Mouse (Mus musculus) liver, embryonic 16.5 days (tissue): ENCODE measurements around the gene Ceacam15. TPM values are rescaled to one million over a fixed set of nuclear protein-coding genes. Genes with fewer than 3 reads are reported as not detected.
A peak's percentile ranks its signal among the peaks of the same experiment; 100 is the strongest.
"Not testable (repeated sequence)": the region's sequence is repeated elsewhere in the genome, so short reads cannot be mapped to it uniquely, and the experiment has no call there.

Experiments used
- ATAC-seq: fragments of 200-750 bp; cut with Nextera tagmentation; 2 replicates; pipeline ENCODE4 v1.8.0; 2017; ENCODE audit warnings: low read depth, mild to moderate bottlenecking, moderate number of reproducible peaks, moderate library complexity
- H3K27ac ChIP-seq: fragments of 300-500 bp; sonication (generic); 2 replicates; pipeline ENCODE4 v1.5.1; 2014; ENCODE audit warnings: mild to moderate bottlenecking, low read length
- H3K27me3 ChIP-seq: fragments of 300-500 bp; sonication (generic); 2 replicates; pipeline ENCODE4 v1.6.1; 2014; ENCODE audit warnings: low read depth, low read length, mixed read lengths; ENCODE audit not compliant: control insufficient read depth, insufficient read depth
- H3K36me3 ChIP-seq: fragments of 300-500 bp; sonication (generic); 2 replicates; pipeline ENCODE4 v1.6.1; 2014; ENCODE audit warnings: mild to moderate bottlenecking; ENCODE audit not compliant: control insufficient read depth, insufficient read depth
- H3K4me1 ChIP-seq: fragments of 300-500 bp; sonication (generic); 2 replicates; pipeline ENCODE4 v1.6.1; 2014; ENCODE audit warnings: low read depth, low read length, mixed read lengths; ENCODE audit not compliant: control insufficient read depth
- H3K4me2 ChIP-seq: fragments of 300-500 bp; sonication (generic); 2 replicates; pipeline ENCODE4 v1.6.1; 2014; ENCODE audit warnings: low read depth, low read length, mixed read lengths
- H3K4me3 ChIP-seq: fragments of 300-500 bp; sonication (generic); 2 replicates; pipeline ENCODE4 v1.5.1; 2014; ENCODE audit warnings: low read depth, mild to moderate bottlenecking, low read length
- H3K9ac ChIP-seq: fragments of 300-500 bp; sonication (generic); 2 replicates; pipeline ENCODE4 v1.6.1; 2014; ENCODE audit warnings: low read depth, low read length
- H3K9me3 ChIP-seq: fragments of 300-500 bp; sonication (generic); replicated peaks from 2 replicates; pipeline ENCODE4 v1.6.1; 2016; ENCODE audit warnings: low read length; ENCODE audit not compliant: control insufficient read depth
- WGBS: fragments of 180-500 bp; shearing (Covaris S2); extraction: QIAGEN DNeasy Blood & Tissue Kit; methylation state at CpG from one replicate; pipeline ENCODE4 v1.1.7; 2014; ENCODE audit not compliant: insufficient replicate concordance; 5-methylcytosine and 5-hydroxymethylcytosine counted together
- polyA plus RNA-seq: library from polyadenylated mRNA; unstranded; fragments of >200 nt; fragmentation: Nextera tagmentation; extraction: Ambion mirVana; gene quantifications from 2 replicates; pipeline ENCODE4 v1.2.1, GENCODE M21; 2015

Ceacam15 gene
- polyA plus RNA-seq, 1 experiment from 2014 or later = not detected

GRCm38 (mm10) chr7:16639028-16639427 is 36.5 kb downstream of the Ceacam15 start:
- H3K9me3 ChIP-seq = no peaks in the 10 kb centered on the region
- no peaks in the 10 kb centered on the region for H3K27me3 ChIP-seq
- H3K4me1 ChIP-seq = no peaks in the 10 kb centered on the region
- no peak overlapping the region for H3K9ac ChIP-seq
- 53% methylated on average over 3 of the region's 3 CpGs for WGBS
- no peaks in the 10 kb centered on the region for H3K36me3 ChIP-seq
- no peak for ATAC-seq
- H3K27ac ChIP-seq = no peak overlapping the region
- H3K4me3 ChIP-seq = no peak overlapping the region
- no peak overlapping the region for H3K4me2 ChIP-seq

GRCm38 (mm10) chr7:16635116-16635515 is 40.4 kb downstream of the Ceacam15 start:
- Histone ChIP-seq H3K4me3 (no peak overlapping the region), H3K36me3 (no peaks in the 10 kb centered on the region), H3K4me2 (no peak overlapping the region), H3K4me1 (no peaks in the 10 kb centered on the region), H3K27me3 (no peaks in the 10 kb centered on the region), H3K9me3 (no peaks in the 10 kb centered on the region), H3K27ac (no peak overlapping the region), H3K9ac (no peak overlapping the region)
- ATAC-seq = no peak
- 50% methylated on average over 3 of the region's 3 CpGs for WGBS

GRCm38 (mm10) chr7:16633913-16634312 is 41.6 kb downstream of the Ceacam15 start:
- not testable (repeated sequence) for H3K4me3 ChIP-seq, ATAC-seq, H3K9me3 ChIP-seq, H3K4me1 ChIP-seq, H3K4me2 ChIP-seq, H3K36me3 ChIP-seq, H3K27me3 ChIP-seq, H3K9ac ChIP-seq, H3K27ac ChIP-seq
- WGBS = 5% methylated on average over 10 of the region's 10 CpGs

GRCm38 (mm10) chr7:16631932-16632331 is 43.6 kb downstream of the Ceacam15 start:
- Histone ChIP-seq H3K4me1 (no peaks in the 10 kb centered on the region), H3K9me3 (no peaks in the 10 kb centered on the region), H3K9ac (no peak overlapping the region), H3K27me3 (no peaks in the 10 kb centered on the region), H3K4me2 (no peak overlapping the region), H3K36me3 (no peaks in the 10 kb centered on the region), H3K4me3 (no peak overlapping the region), H3K27ac (no peak overlapping the region)
- no peak for ATAC-seq
- 47% methylated on average over 4 of the region's 4 CpGs for WGBS

GRCm38 (mm10) chr7:16631025-16631424 is 44.5 kb downstream of the Ceacam15 start:
- no peak for ATAC-seq
- Histone ChIP-seq H3K9ac (no peak overlapping the region), H3K4me3 (no peak overlapping the region), H3K36me3 (no peaks in the 10 kb centered on the region), H3K4me2 (no peak overlapping the region), H3K9me3 (no peaks in the 10 kb centered on the region), H3K27me3 (no peaks in the 10 kb centered on the region), H3K4me1 (no peaks in the 10 kb centered on the region), H3K27ac (no peak overlapping the region)
- WGBS = 50% methylated on average over 4 of the region's 4 CpGs

- H3K9ac ChIP-seq = no peak overlapping the region
- no peak for ATAC-seq
- WGBS = 11% methylated on average over 10 of the region's 10 CpGs
- H3K36me3 ChIP-seq = no peaks in the 10 kb centered on the region
- no peak overlapping the region for H3K4me3 ChIP-seq
- H3K4me2 ChIP-seq = no peak overlapping the region
- no peaks in the 10 kb centered on the region for H3K27me3 ChIP-seq
- H3K4me1 ChIP-seq = no peaks in the 10 kb centered on the region
- H3K27ac ChIP-seq = no peak overlapping the region
- no peaks in the 10 kb centered on the region for H3K9me3 ChIP-seq
Observed at GRCm38 (mm10) chr7:16629598-16630296, 45.8 kb downstream of the Ceacam15 start.

GRCm38 (mm10) chr7:16628096-16628771 is 47.3 kb downstream of the Ceacam15 start:
- Histone ChIP-seq H3K4me3 (no peak overlapping the region), H3K9me3 (no peaks in the 10 kb centered on the region), H3K27me3 (no peaks in the 10 kb centered on the region), H3K9ac (no peak overlapping the region), H3K27ac (no peak overlapping the region), H3K4me1 (no peaks in the 10 kb centered on the region), H3K4me2 (no peak overlapping the region), H3K36me3 (no peaks in the 10 kb centered on the region)
- ATAC-seq = no peak
- WGBS = 29% methylated on average over 12 of the region's 12 CpGs

- H3K27me3 ChIP-seq = peaks cover 7% of the 10 kb centered on the region
- ATAC-seq = peak; percentile 24; the same call in 1 of the 2 replicates
- H3K27ac ChIP-seq = no peak overlapping the region
- no peaks in the 10 kb centered on the region for H3K36me3 ChIP-seq
- no peak overlapping the region for H3K9ac ChIP-seq
- no peaks in the 10 kb centered on the region for H3K9me3 ChIP-seq
- no peak overlapping the region for H3K4me2 ChIP-seq
- H3K4me3 ChIP-seq = no peak overlapping the region
- H3K4me1 ChIP-seq = peaks cover under 1% of the 10 kb centered on the region; the same call in 1 of the 2 replicates
Observed at GRCm38 (mm10) chr7:16623687-16624086, 51.8 kb downstream of the Ceacam15 start.

- H3K36me3 ChIP-seq = no peaks in the 10 kb centered on the region
- WGBS = 39% methylated on average over 4 of the region's 4 CpGs
- peaks cover 9% of the 10 kb centered on the region for H3K27me3 ChIP-seq
- H3K4me1 ChIP-seq = peaks cover 6% of the 10 kb centered on the region; the same call in 1 of the 2 replicates
- H3K9me3 ChIP-seq = no peaks in the 10 kb centered on the region
- ATAC-seq = no peak
- H3K4me2 ChIP-seq = no peak overlapping the region
- H3K9ac ChIP-seq = no peak overlapping the region
- H3K27ac ChIP-seq = no peak overlapping the region
- no peak overlapping the region for H3K4me3 ChIP-seq
Observed at GRCm38 (mm10) chr7:16623131-16623530, 52.4 kb downstream of the Ceacam15 start.
